Mouse (Mus musculus) kidney, postnatal 10 days (tissue): ENCODE data around the gene Nck2.
"Not testable (repeated sequence)": the region's sequence is repeated elsewhere in the genome, so short reads cannot be mapped to it uniquely, and the experiment has no call there.

Experiments used
- DNase-seq: peaks from one replicate; pipeline ENCODE4 v3.0.0; 2021; ENCODE audit warnings: mixed read lengths

Gene Nck2

GRCm38 (mm10) chr1:43502792-43503146 lies 58.4 kb downstream of the Nck2 start:
- no peak for DNase-seq

DNA sequence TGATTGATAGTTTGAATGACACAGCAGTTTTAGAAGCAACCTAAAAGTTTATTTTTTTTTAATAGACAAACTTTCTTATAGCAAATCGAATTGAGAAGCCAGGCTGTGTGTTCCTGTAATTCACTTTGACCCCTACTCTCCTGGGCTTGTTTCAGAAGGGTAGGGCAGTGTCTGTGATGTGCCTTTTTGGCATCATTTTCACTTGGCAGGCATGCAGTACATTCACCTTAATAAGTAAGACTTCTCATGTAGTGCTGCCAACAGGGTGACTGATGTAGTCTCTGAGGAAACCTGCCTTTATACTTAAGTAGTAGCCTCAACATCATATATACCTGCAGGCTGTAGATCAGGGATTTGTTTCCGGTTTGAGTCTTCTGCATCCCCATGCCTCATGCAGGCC lies 58.9 kb downstream of the Nck2 start:
- no peak for DNase-seq

GRCm38 (mm10) chr1:43503676-43504075 lies 59.3 kb downstream of the Nck2 start:
- DNase-seq: no peak

DNA sequence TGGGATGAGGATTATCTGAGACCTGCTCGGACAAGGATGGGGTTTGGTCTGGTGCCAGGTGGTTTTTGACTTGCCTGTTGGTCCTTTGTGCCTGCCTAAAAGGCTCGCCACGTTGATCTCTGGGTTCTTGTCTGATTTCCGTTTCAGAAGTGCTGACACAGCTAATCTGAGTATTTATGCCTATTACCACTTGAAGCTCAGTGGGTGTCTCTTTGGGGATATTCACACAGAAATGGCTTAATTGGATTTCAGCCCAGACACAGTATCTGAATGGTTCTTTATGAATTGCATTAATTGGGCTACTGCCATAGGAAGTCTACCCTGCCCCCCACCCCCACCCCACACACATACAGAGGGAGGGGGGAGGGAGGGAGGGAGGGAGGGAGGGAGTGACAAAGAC lies 59.9 kb downstream of the Nck2 start:
- DNase-seq: peak; percentile 32

DNA sequence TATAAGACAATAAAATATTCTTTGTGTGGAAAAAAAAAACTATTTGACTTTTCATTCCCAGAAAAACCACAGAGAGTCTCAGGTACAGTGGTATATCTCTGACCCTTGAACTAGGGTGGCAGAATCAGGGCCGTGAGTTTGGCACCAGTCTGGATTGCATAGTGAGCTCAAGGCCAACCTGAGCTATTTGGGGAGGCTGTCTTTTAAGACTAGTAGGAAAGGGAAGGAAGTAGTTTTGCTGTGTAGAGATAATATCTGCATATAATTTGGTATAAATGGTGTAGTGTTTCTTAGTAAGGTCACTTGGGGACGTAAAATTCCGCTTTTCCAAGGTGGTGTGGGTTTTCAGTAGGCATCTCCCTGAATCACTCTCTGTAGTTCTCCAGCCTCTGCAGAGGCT lies 62.3 kb downstream of the Nck2 start:
- DNase-seq: no peak

DNA sequence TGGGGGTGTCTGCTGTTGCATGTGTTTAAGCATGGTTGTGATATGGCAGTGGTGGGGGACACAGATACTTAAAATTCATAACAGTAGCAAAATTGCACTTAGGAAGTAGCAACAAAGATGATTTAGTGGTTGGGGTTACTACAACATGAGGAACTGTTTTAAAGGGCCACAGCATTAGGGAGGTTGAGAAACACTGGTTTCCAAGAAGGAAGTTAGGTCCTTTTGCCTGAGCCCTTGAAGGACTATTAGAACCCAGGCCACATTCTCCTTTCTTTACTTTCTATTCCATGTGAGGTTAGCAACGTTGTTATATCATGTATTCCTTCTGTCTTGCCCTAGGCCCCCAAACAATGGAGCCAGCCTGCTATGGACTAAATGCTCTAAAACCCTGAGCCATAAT lies 63.4 kb downstream of the Nck2 start:
- DNase-seq: no peak

- DNase-seq: no peak
Observed at GRCm38 (mm10) chr1:43511256-43511655, 66.9 kb downstream of the Nck2 start.

DNA sequence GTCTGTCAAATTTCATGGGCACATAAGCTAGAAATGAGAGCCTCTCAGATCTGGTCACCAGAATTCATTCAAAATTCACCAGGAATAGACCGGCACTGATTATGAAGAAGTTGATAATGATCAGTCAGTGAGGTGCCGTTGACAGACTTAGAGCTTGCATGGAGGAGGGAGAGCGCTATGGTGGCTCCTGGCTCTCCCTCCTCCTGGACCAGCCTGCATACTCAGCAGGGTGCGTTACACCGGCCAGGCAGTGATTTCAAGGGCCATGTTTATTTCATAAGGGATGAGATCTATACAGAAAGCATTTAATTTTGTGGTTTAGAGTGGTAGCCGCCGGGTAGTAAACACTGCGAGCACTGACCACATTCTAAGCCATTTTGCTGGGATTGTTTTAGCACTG lies 67.3 kb downstream of the Nck2 start:
- no peak for DNase-seq

DNA sequence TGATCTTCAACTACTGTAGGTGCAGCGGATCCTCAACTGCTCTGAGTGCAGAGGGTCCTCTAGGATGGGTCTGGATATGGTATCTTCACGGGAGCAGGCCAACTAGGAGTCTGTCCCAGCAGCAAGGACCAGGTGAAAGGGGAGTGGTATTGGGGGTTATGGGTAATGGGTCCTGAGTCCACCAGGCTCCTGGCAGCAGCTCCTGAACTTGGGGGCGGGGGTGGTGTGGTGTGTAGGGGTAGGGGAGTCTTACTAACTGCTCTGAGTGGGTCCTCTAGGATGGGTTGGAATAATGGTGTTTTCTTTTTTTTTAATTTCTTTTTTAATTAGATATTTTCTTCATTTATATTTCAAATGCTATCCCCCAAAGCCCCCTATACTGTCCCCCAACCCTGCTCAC lies 73.0 kb downstream of the Nck2 start:
- no peak for DNase-seq

DNA sequence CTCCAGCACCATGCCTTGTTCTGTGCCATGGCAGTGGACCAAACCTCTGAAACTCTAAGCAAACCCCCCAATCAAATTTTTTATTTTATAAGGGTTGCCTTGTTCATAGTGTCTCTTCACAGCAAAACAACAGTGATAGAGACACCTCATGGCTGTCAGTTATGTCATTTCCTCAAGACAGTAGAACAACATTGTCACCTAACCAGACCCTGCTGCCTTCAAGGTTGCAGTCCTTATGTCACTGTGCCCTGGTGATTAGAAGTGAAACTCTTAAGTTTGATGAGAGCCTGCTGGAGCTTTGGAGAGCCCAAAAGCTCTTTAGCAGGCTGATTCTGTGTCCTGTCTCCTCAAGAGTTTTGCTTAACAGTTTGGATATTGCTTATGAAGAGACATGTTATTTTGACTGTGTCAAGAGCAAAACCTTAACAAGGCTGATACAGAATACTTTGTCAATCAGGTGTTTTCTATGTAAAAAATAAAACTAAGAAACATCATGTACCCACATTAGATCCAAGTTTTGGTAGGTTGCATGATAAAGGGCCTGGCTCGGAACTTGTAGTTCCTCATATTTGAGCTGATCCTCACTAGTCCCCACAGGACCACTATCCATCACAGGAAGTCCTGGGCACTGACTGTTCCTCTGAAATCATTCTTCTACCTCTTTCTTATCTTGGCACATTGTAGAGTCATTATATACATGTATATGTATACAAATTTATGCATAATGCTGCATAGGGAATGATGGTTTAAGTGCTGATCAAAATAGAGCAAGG lies 76.0 kb downstream of the Nck2 start:
- DNase-seq: no peak

DNA sequence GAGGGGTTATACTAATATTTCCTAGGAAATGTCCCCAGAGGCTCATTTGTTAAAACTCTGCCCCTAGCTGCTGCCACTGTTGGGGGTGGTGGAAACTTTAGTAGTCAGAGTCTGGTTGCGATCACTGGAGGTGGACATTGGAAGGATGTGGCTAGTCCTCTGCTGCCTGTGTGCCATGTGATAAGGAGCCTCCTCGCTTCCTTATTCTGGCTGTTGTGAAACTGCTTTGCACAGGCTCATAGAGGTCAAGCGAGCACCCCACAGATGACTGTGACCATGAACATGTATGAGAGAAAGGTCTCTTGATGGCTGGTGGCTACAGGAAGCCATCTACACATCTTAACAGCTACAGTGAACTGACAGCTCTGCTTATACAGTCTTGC lies 76.6 kb downstream of the Nck2 start:
- no peak for DNase-seq

DNA sequence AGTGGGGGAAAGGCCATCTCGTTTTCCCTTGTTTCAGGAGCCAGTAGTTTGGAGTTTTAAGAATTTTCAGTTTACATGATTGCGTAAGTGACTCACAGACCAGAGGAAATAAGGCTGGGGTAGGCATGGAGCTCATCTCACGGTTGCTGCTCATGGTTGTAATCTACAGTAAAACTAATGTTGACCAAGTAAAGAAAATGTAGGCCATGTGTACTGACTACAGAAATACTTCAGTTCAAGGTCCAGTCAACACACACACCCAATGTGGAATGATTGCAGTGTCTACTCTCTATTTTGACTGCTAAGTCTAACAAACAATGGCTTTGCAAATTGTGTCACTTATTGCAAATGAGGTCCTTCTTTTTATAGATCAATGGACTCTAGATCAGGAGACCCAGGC lies 77.1 kb downstream of the Nck2 start:
- no peak for DNase-seq

DNA sequence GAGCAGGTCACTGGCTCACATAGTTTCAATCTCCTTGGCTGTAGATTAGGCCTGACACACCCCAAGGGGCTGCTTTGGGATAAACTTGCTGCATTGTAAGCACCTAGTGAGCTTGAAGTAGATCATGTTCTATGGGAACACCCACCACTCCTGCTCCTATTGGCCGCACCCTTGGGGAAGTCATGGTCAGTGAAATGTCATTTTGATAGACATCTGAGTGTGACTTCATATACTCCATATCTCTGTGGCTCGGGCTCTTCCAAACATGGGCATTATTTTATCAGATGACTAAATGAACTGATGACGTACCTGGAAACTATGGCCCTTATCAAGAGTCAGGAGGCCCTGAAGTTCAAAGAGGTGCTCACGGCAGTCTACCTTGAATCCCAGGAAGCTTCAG lies 77.6 kb downstream of the Nck2 start:
- DNase-seq: no peak

GRCm38 (mm10) chr1:43522976-43523375 lies 78.6 kb downstream of the Nck2 start:
- no peak for DNase-seq

GRCm38 (mm10) chr1:43524332-43524731 lies 80.0 kb downstream of the Nck2 start:
- no peak for DNase-seq

GRCm38 (mm10) chr1:43528275-43528674 lies 83.9 kb downstream of the Nck2 start:
- no peak for DNase-seq

DNA sequence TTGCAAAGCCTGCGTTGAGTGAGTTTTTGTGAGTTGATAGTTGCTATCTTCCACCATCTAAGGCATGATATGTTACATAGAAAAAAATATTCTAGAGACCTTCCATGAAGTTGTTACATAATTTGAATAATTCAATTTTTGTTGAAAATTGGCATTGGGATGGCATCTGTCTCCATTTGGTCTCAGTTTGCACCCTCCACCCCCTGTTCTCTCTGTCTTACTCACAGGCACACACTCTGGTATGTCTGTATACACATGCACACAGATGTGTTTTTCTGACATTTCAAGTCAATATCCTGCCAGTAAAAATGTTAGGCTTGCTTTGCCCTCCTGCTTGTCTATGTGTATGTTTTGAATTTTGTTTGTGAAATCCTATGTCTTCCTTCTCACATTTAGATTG lies 84.7 kb downstream of the Nck2 start:
- no peak for DNase-seq

DNA sequence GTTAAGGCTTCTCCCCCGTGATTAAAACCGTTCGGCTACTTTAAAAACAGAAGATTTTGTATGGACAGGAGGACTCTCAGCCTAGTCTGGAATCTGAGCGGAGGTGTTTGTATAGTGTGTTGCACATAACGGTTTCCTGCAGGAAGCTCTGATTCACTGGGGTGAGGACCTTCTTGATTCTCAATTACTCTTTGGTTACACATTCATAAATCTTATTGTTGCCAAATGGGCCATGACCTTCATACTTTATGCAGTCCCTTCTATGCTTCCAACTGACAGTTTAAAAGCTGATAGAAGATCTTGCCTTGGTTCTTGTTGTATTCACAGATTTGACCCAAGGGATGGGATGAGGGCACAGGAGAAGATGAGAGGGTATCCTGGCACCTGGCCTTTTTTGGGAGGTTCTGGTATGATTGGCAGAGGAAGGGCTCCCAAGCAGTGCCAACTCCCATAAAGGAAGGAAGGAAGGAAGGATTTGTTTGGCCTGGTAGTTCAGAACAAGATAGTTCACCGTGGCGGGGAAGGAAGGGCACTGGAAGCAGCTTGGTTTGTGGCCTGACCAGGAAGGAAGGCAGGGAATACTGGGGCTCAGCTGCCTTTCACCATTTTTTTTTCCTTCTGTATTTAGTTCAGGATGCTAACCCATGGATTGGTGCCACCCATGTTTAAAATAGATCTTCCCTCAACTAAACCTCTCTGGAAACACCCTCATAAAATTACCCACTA lies 86.1 kb downstream of the Nck2 start:
- peak; percentile 29 for DNase-seq

DNA sequence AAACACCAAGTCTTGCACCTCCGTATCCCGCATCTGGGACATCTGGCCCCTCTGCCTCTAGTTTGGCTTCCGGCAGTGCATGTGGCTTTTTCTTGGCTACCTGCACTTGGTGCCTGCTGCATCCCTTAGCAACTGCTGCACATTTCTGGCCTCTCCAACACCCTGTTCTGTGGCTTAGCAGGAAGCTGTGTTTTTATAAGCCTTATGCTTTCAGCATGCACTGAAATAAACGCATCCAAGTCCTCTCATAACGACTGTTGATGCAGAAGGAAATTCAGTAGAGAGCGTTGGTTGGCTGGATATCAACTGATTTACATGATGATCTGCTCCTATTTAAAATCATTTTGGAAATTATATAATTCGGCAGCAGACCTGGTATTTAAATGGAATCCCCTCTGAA lies 86.9 kb downstream of the Nck2 start:
- no peak for DNase-seq

DNA sequence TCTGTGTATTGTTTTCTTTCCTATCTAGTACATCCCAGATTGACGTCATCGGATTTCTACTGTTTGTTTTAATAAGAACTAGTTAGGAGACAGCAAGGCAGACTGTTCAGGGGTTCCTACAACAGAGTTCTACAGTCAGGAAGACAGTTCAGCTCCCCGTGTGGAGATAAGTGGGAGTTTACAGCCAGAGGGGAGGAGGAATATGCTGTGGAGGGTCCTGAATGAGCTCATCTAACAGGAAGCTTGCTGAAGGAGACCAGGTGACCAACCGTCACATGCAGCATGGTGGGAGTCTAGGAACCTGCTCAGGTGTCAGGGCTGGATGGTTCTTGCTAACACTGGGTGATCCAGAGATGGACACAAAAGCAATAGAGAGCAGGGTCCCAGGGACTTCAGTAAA lies 87.9 kb downstream of the Nck2 start:
- DNase-seq: no peak

GRCm38 (mm10) chr1:43533497-43533896 lies 89.1 kb downstream of the Nck2 start:
- DNase-seq: not testable (repeated sequence)

GRCm38 (mm10) chr1:43534060-43534760 lies 89.8 kb downstream of the Nck2 start:
- DNase-seq: no peak

GRCm38 (mm10) chr1:43535519-43536000 lies 91.2 kb downstream of the Nck2 start:
- no peak for DNase-seq

DNA sequence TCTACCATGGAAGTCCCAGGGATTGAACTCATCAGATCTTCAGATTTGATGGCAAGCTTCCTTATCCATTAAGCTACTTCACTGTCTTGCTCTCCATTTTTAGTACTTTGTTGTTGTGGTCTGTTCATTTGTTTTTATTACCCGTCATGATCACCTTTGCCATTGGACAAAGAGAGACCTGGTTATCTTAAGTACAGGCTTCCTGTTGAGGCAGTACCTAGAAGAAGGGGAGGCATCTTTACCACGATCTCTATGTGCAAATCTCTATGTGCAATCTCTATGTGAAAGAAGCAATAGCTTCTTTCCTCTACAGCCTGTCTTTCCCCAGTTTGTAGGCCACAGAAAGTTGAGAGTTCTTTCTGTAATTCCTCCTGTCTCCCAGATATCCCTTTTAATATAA lies 91.9 kb downstream of the Nck2 start:
- no peak for DNase-seq
